Mouse (Mus musculus) liver, adult 2 months (tissue): Measurements from ENCODE around the gene Arl15. TPM values are rescaled to one million over a fixed set of nuclear protein-coding genes. Genes with fewer than 3 reads are reported as not detected.

Experiments
- DNase-seq: peaks from one replicate; pipeline ENCODE4 v3.0.0-alpha.2; 2011; ENCODE audit warnings: low read depth, low spot score; ENCODE audit errors: extremely low read depth
- H3K27ac ChIP-seq: fragments of 200-500 bp; replicated peaks from 2 replicates; pipeline ENCODE4 v1.5.1; 2012; ENCODE audit warnings: low read depth, mild to moderate bottlenecking, control low read depth, inconsistent platforms, low read length; ENCODE audit not compliant: insufficient read depth
- H3K27me3 ChIP-seq: fragments of 200-500 bp; 2 replicates; pipeline ENCODE4 v1.6.1; 2012; ENCODE audit warnings: mild to moderate bottlenecking, moderate library complexity, low read length, inconsistent platforms; ENCODE audit not compliant: control insufficient read depth, insufficient read depth
- H3K36me3 ChIP-seq: fragments of 200-500 bp; 2 replicates; pipeline ENCODE4 v1.6.1; 2012; ENCODE audit warnings: low read length, inconsistent platforms; ENCODE audit not compliant: control insufficient read depth, insufficient read depth
- H3K4me1 ChIP-seq: fragments of 200-500 bp; 2 replicates; pipeline ENCODE4 v1.6.1; 2011; ENCODE audit warnings: low read length; ENCODE audit not compliant: control insufficient read depth, insufficient read depth
- H3K4me3 ChIP-seq: fragments of 200-500 bp; 2 replicates; pipeline ENCODE4 v1.5.1; 2011; ENCODE audit warnings: low read depth, mild to moderate bottlenecking, control low read depth, low read length, moderate library complexity; ENCODE audit not compliant: insufficient read depth
- H3K79me2 ChIP-seq: fragments of 200-500 bp; 2 replicates; pipeline ENCODE4 v1.6.1; 2012; ENCODE audit warnings: inconsistent platforms, mild to moderate bottlenecking, low read length, moderate library complexity; ENCODE audit not compliant: control insufficient read depth, insufficient read depth
- H3K9ac ChIP-seq: fragments of 200-500 bp; 2 replicates; pipeline ENCODE4 v1.6.1; 2012; ENCODE audit warnings: low read depth, mild to moderate bottlenecking, control low read depth, inconsistent platforms, low read length
- CTCF ChIP-seq: fragments of 200-500 bp; IDR thresholded peaks from 2 replicates; pipeline ENCODE4 v1.5.1; 2011; ENCODE audit warnings: low read depth, low read length, control low read depth
- POLR2A ChIP-seq: fragments of 200-500 bp; IDR thresholded peaks from 2 replicates; pipeline ENCODE4 v1.6.1; 2011; ENCODE audit warnings: low read length, control low read depth; ENCODE audit not compliant: insufficient read depth; ENCODE audit errors: extremely low read depth
- WGBS: fragments of 180-500 bp; shearing (Covaris S2); methylation state at CpG from one replicate; pipeline ENCODE4 v1.1.7; 2018; 5-methylcytosine and 5-hydroxymethylcytosine counted together
- polyA plus RNA-seq: library from polyadenylated mRNA; depleted of rRNA; stranded (reverse); fragments of >200 nt; gene quantifications from 2 replicates; pipeline ENCODE4 v1.2.3, GENCODE M21; 2012
- total RNA-seq: library from RNA; depleted of rRNA; stranded (reverse); fragments of >200 nt; gene quantifications from 2 replicates; pipeline ENCODE4 v1.2.3, GENCODE M21; 2014

Gene Arl15
- total and polyA plus RNA-seq, 2 experiments: 1.9 to 6.5 TPM

DNA sequence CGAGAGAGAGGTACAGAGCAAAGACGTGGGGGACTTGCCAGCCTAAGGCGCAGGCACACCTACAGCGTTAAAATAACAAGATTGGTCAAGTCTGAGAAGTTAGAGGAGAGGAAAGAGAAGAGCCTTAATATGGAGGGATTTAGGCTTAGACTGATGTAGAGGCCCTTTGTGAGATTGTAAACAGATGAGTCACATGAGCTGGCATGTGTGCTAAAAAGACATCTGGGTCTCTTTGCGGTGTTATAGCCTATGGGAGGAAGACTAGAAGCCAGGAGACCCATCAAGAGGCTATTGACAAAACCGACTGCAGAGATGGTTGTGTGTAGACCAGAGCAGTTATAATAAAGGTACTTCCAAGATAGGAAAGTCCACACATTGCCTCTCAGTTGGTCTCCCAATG, 296.5 kb downstream of the Arl15 start:
- WGBS: 97% methylated on average over 6 of the region's 6 CpGs
- Histone ChIP-seq H3K4me3 (no peak overlapping the region), H3K27me3 (no peaks in the 10 kb centered on the region), H3K36me3 (no peaks in the 10 kb centered on the region), H3K9ac (no peak overlapping the region), H3K79me2 (no peaks in the 10 kb centered on the region; the same call in 1 of the 2 replicates), H3K27ac (no peak overlapping the region), H3K4me1 (peaks cover 16% of the 10 kb centered on the region)
- DNase-seq: no peak
- no peak for TF ChIP-seq POLR2A
- TF ChIP-seq CTCF: no peak

DNA sequence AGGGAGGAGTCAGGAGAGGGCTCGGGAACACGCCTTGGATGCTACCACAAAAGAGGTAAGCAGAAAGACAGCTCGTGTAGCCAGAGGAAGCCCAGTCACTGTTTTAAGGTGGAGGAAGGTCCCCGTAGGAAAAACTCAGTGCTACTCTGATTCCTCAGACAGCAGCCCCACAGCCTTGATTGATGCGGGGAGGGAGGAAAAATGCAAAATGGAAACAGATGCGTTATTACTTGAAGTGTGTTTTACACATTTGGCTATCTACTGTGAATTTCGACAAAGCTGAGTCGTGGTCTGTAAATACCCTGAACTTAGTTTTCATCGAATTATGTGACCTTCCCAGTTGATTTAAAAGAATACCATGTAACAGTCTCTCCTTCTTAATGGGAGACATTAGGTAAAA, 296.9 kb downstream of the Arl15 start:
- no peaks in the 10 kb centered on the region for H3K36me3 ChIP-seq
- no peaks in the 10 kb centered on the region for H3K27me3 ChIP-seq
- no peak overlapping the region for H3K27ac ChIP-seq
- TF ChIP-seq POLR2A: no peak
- no peak for TF ChIP-seq CTCF
- no peaks in the 10 kb centered on the region; the same call in 1 of the 2 replicates for H3K79me2 ChIP-seq
- H3K9ac ChIP-seq: no peak overlapping the region
- H3K4me1 ChIP-seq: peaks cover 14% of the 10 kb centered on the region
- WGBS: 91% methylated on average over 9 of the region's 9 CpGs
- H3K4me3 ChIP-seq: no peak overlapping the region
- DNase-seq: no peak

DNA sequence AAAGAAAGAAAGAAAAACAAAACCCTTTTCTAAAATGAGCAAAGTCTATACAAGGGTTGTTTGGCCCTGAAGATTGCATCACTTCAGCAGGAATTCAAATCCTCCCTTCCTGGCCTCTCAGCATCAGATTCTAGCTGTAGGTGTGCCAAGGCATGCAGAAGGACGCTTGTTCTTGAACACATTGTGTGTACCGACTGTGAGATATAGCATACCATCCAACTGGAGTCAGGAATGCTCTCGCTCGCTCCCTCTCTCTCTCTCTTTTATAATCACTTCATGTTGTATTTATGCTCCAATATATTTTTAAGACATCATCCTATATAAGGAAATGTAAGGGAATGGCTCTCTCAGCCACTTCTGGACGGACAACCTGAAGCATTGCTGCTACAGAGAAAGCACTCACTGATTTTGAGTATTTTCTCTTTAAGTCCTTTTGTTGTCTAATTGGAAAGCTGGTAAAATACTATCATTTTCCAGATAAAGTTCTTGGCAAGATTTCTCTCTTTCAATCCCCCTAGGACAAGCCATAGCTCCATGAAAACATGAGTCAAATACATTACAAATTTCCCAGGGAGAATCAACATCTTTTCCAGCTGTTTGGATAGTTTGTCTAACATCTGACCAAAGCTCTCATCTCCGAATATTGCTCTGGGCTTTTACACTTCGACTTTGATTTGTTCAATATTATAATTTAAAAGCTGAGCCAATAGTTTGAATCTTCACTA, 300.0 kb downstream of the Arl15 start:
- 69% methylated on average over 7 of the region's 7 CpGs for WGBS
- no peaks in the 10 kb centered on the region for H3K36me3 ChIP-seq
- H3K27me3 ChIP-seq: no peaks in the 10 kb centered on the region
- peak; percentile 77 for DNase-seq
- no peak overlapping the region for H3K9ac ChIP-seq
- H3K4me3 ChIP-seq: no peak overlapping the region
- TF ChIP-seq CTCF (no peak), POLR2A (no peak)
- no peak overlapping the region for H3K27ac ChIP-seq
- no peaks in the 10 kb centered on the region; the same call in 1 of the 2 replicates for H3K79me2 ChIP-seq
- peaks cover 5% of the 10 kb centered on the region for H3K4me1 ChIP-seq

DNA sequence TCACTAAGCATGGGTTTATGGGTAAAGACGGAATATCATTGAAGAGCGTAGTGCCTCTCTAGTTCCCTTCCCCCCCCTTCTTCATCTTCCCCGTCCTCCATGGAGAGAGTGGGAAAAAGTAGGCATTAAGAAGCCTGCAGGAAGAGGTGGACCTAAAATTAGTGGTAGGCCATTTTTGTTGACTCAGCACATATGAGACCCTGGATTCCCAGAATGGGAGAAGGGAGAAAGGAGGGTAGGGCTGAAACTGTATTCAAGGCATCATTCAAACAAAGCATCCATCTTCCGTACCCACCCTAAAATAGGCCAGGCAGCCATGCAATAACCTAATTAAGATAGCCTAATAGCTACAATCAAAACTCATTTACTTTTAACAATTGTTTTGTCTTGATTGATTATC, 301.1 kb downstream of the Arl15 start:
- Histone ChIP-seq H3K27me3 (no peaks in the 10 kb centered on the region), H3K27ac (no peak overlapping the region), H3K4me1 (peaks cover 2% of the 10 kb centered on the region), H3K9ac (no peak overlapping the region), H3K79me2 (no peaks in the 10 kb centered on the region; the same call in 1 of the 2 replicates), H3K36me3 (no peaks in the 10 kb centered on the region), H3K4me3 (no peak overlapping the region)
- 96% methylated on average over 4 of the region's 4 CpGs for WGBS
- TF ChIP-seq CTCF (no peak), POLR2A (no peak)
- no peak for DNase-seq

DNA sequence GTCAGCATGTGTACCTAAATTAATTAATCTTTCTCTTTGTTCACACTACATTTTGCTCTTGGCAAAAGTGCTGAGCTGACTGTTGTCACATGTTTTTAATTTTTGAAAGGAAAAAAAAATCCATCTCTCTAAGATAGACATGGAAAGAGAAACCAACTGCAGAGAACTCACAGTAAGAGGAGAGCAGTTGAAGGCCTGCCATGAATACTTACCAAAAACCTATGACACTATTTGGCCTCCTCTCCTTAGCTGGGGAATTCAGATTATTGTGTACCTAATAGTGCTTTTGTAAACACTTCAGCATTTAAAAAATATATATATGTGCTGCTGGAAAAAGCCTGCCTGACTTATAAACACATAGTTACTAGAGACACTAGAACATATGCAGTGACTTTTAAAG, 302.1 kb downstream of the Arl15 start:
- Histone ChIP-seq H3K4me3 (no peak overlapping the region), H3K27ac (no peak overlapping the region)

DNA sequence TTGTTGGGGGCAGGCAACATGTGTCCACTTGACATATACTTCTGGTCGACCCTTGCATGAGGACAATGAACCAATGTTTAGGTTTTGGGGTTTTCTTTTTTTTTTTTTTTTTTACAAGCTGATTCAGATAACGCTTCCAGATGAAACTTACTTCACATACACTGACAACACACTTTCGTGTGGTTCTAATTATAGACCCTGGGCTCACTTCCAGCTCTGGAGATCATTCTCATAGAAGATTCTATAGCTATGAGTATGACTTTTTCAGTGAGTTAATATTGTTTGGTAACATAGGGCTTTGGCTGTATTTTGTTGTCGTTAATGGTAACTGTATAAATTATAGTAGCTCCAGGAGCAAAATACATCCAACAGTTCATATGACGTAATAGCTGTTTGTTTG, 306.9 kb downstream of the Arl15 start:
- no peak overlapping the region for H3K27ac ChIP-seq
- WGBS: 62% methylated on average over 5 of the region's 5 CpGs
- TF ChIP-seq CTCF (no peak), POLR2A (no peak)
- no peak for DNase-seq
- no peaks in the 10 kb centered on the region for H3K79me2 ChIP-seq
- no peaks in the 10 kb centered on the region; the same call in 1 of the 2 replicates for H3K4me1 ChIP-seq
- no peaks in the 10 kb centered on the region for H3K27me3 ChIP-seq
- H3K9ac ChIP-seq: no peak overlapping the region
- no peaks in the 10 kb centered on the region; the same call in 1 of the 2 replicates for H3K36me3 ChIP-seq
- H3K4me3 ChIP-seq: no peak overlapping the region

More for the DNA sequence above, 302.1 kb downstream of the Arl15 start:
- Histone ChIP-seq H3K79me2 (no peaks in the 10 kb centered on the region; the same call in 1 of the 2 replicates), H3K4me1 (peaks cover 2% of the 10 kb centered on the region), H3K27me3 (no peaks in the 10 kb centered on the region), H3K36me3 (no peaks in the 10 kb centered on the region), H3K9ac (no peak overlapping the region)
- DNase-seq: peak; percentile 53
- TF ChIP-seq POLR2A (no peak), CTCF (no peak)
